ENCODE assay signal across 22 mouse cellular contexts in genomic region chr10:20719201-20719600, GRCm38 (mm10). TPM values are rescaled to one million over a fixed set of nuclear protein-coding genes. Genes with fewer than 3 reads are reported as not detected.
"Had no signal": no experiment of that assay in that cellular context is flagged by ENCODE, and none has a peak within 500 bp of the region (broad histone marks: within the 10 kb centered on the region; RNA-seq: fewer than 3 reads in every experiment).

No protein-coding gene starts in this region.

- H3K9ac ChIP-seq: limb, embryonic 13.5 days; liver, embryonic 12.5 days; liver, embryonic 15.5 days; midbrain, embryonic 13.5 days; neural tube, embryonic 13.5 days had no signal

- DNase-seq: kidney, adult 18-20 months; kidney, adult 9 months; kidney, postnatal 14 days; kidney, postnatal 4 days; liver; lung, adult 18-20 months; right cerebral cortex, adult 18-20 months; right cerebral cortex, postnatal 14 days; right cerebral cortex, postnatal 4 days; thymus, adult 2 months; thymus, postnatal 14 days; thymus, postnatal 4 days had no signal

- H3K27me3 ChIP-seq: limb, embryonic 13.5 days; liver, embryonic 12.5 days; liver, embryonic 15.5 days; midbrain, embryonic 13.5 days; neural tube, embryonic 13.5 days had no signal

- H3K4me2 ChIP-seq: limb, embryonic 13.5 days; liver, embryonic 12.5 days; liver, embryonic 15.5 days; midbrain, embryonic 13.5 days; neural tube, embryonic 13.5 days had no signal

- H3K36me3 ChIP-seq: limb, embryonic 10.5 days; limb, embryonic 13.5 days; liver, embryonic 12.5 days; liver, embryonic 15.5 days; midbrain, embryonic 13.5 days; neural tube, embryonic 13.5 days had no signal

- H3K27ac ChIP-seq: limb, embryonic 10.5 days; limb, embryonic 13.5 days; liver, embryonic 12.5 days; liver, embryonic 15.5 days; macrophage; midbrain, embryonic 13.5 days; neural tube, embryonic 13.5 days; stomach, postnatal 0 days had no signal

- H3K4me3 ChIP-seq: limb, embryonic 10.5 days; limb, embryonic 13.5 days; liver, embryonic 12.5 days; liver, embryonic 15.5 days; midbrain, embryonic 13.5 days; neural tube, embryonic 13.5 days had no signal

- H3K9me3 ChIP-seq: limb, embryonic 10.5 days; limb, embryonic 13.5 days; liver, embryonic 12.5 days; liver, embryonic 15.5 days; midbrain, embryonic 13.5 days; neural tube, embryonic 13.5 days had no signal

- ATAC-seq: intestine, embryonic 16.5 days; liver, embryonic 12.5 days; midbrain, embryonic 13.5 days had no signal

RNA-seq across cellular contexts. Expression of gene Pde7b, which starts 5.7 kb away (rescaled TPM):
- total RNA-seq: megakaryocyte-erythroid progenitor cell, adult 5-6 weeks had no signal
